Mouse (Mus musculus) liver, adult 2 months (tissue): ENCODE measurements at regions not wholly inside any gene's neighbourhood (a gene's known extent, or its start where the extent isn't known, plus 50 kb on each side); places are given as distances from the start of the nearest gene placed in this dataset.

Experiments
- DNase-seq: peaks from one replicate; pipeline ENCODE4 v3.0.0-alpha.2; 2011; ENCODE audit warnings: low read depth, low spot score; ENCODE audit errors: extremely low read depth
- H3K27ac ChIP-seq: fragments of 200-500 bp; replicated peaks from 2 replicates; pipeline ENCODE4 v1.5.1; 2012; ENCODE audit warnings: low read depth, mild to moderate bottlenecking, control low read depth, inconsistent platforms, low read length; ENCODE audit not compliant: insufficient read depth
- H3K27me3 ChIP-seq: fragments of 200-500 bp; 2 replicates; pipeline ENCODE4 v1.6.1; 2012; ENCODE audit warnings: mild to moderate bottlenecking, moderate library complexity, low read length, inconsistent platforms; ENCODE audit not compliant: control insufficient read depth, insufficient read depth
- H3K36me3 ChIP-seq: fragments of 200-500 bp; 2 replicates; pipeline ENCODE4 v1.6.1; 2012; ENCODE audit warnings: low read length, inconsistent platforms; ENCODE audit not compliant: control insufficient read depth, insufficient read depth
- H3K4me1 ChIP-seq: fragments of 200-500 bp; 2 replicates; pipeline ENCODE4 v1.6.1; 2011; ENCODE audit warnings: low read length; ENCODE audit not compliant: control insufficient read depth, insufficient read depth
- H3K4me3 ChIP-seq: fragments of 200-500 bp; 2 replicates; pipeline ENCODE4 v1.5.1; 2011; ENCODE audit warnings: low read depth, mild to moderate bottlenecking, control low read depth, low read length, moderate library complexity; ENCODE audit not compliant: insufficient read depth
- H3K79me2 ChIP-seq: fragments of 200-500 bp; 2 replicates; pipeline ENCODE4 v1.6.1; 2012; ENCODE audit warnings: inconsistent platforms, mild to moderate bottlenecking, low read length, moderate library complexity; ENCODE audit not compliant: control insufficient read depth, insufficient read depth
- H3K9ac ChIP-seq: fragments of 200-500 bp; 2 replicates; pipeline ENCODE4 v1.6.1; 2012; ENCODE audit warnings: low read depth, mild to moderate bottlenecking, control low read depth, inconsistent platforms, low read length
- CTCF ChIP-seq: fragments of 200-500 bp; IDR thresholded peaks from 2 replicates; pipeline ENCODE4 v1.5.1; 2011; ENCODE audit warnings: low read depth, low read length, control low read depth
- POLR2A ChIP-seq: fragments of 200-500 bp; IDR thresholded peaks from 2 replicates; pipeline ENCODE4 v1.6.1; 2011; ENCODE audit warnings: low read length, control low read depth; ENCODE audit not compliant: insufficient read depth; ENCODE audit errors: extremely low read depth
- WGBS: fragments of 180-500 bp; shearing (Covaris S2); methylation state at CpG from one replicate; pipeline ENCODE4 v1.1.7; 2018; 5-methylcytosine and 5-hydroxymethylcytosine counted together

DNA sequence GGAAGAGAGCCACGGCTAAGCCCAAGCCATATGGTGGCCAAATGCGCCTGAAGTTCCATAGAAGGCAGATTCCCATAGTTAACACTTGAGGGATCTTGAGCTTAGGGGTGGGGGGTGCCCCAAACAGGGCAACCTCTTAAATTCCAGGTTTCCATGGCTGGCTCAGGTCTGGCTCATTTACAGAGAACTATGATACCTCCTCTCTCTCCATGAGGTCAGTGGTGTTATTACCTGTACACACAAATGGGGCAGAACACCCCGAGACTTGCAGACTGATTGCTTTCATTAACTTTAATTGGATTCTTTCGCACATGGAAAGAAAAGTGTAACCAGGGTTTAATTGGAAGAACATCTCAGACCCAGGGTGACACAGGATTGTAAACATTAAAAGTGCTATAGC lies 177.1 kb upstream of the Klhl29 start:
- TF ChIP-seq CTCF: no peak
- TF ChIP-seq POLR2A: no peak

DNA sequence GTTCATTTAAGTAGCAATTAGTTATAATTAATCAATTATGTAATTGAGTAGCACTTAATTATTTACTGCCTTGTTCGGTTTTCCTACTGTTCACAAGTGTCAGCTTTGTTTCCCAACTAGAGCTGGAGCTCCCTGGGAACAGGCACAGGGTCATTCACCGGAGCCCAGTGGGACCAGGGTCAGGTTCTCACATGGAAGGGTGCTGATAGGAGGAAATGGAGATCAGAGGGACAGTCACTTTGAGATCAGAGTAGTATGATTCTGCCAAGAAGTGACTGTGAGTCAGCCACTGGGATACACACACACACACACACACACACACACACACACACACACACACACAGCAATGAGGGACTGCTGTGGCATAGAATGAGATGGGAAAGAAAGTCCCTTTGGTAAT lies 176.4 kb upstream of the Klhl29 start:
- no peak overlapping the region for H3K27ac ChIP-seq
- peak; percentile 1 for DNase-seq
- H3K9ac ChIP-seq: no peak overlapping the region
- H3K4me3 ChIP-seq: no peak overlapping the region
- no peaks in the 10 kb centered on the region for H3K36me3 ChIP-seq
- no peaks in the 10 kb centered on the region for H3K4me1 ChIP-seq
- H3K79me2 ChIP-seq: no peaks in the 10 kb centered on the region
- no peaks in the 10 kb centered on the region for H3K27me3 ChIP-seq
- 64% methylated on average over 2 of the region's 2 CpGs for WGBS
- no peak for TF ChIP-seq CTCF
- TF ChIP-seq POLR2A: no peak

More for the DNA sequence above, 177.1 kb upstream of the Klhl29 start:
- Histone ChIP-seq H3K36me3 (no peaks in the 10 kb centered on the region), H3K27me3 (no peaks in the 10 kb centered on the region), H3K27ac (no peak overlapping the region), H3K9ac (no peak overlapping the region), H3K79me2 (no peaks in the 10 kb centered on the region), H3K4me3 (no peak overlapping the region), H3K4me1 (no peaks in the 10 kb centered on the region)
- DNase-seq: no peak
- WGBS: 73% methylated on average over 4 of the region's 4 CpGs

DNA sequence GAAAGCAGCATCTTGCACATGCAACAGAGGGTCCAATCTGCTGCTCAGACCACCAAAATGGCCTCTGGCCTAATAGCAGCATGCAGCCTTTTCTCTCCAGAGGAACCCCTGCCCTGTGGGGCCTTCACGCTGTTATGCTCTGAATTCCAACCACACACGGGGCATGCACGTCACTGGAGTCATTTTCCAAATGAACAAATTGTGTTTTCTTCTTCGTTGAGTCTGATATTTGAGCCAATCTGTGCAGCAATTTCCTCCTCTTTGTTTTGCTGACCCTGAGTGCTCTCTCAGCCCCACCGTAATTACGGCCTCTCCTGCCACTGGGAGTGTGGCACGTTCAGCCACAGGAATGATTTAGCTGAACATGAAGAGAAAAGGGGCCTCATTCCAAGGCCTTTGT lies 174.3 kb upstream of the Klhl29 start:
- WGBS: 76% methylated on average over 7 of the region's 7 CpGs
- no peak overlapping the region for H3K4me3 ChIP-seq
- no peak overlapping the region for H3K27ac ChIP-seq
- DNase-seq: no peak
- no peak for TF ChIP-seq POLR2A
- TF ChIP-seq CTCF: no peak
- no peak overlapping the region for H3K9ac ChIP-seq
- H3K4me1 ChIP-seq: no peaks in the 10 kb centered on the region
- H3K36me3 ChIP-seq: no peaks in the 10 kb centered on the region
- H3K27me3 ChIP-seq: no peaks in the 10 kb centered on the region
- H3K79me2 ChIP-seq: no peaks in the 10 kb centered on the region

DNA sequence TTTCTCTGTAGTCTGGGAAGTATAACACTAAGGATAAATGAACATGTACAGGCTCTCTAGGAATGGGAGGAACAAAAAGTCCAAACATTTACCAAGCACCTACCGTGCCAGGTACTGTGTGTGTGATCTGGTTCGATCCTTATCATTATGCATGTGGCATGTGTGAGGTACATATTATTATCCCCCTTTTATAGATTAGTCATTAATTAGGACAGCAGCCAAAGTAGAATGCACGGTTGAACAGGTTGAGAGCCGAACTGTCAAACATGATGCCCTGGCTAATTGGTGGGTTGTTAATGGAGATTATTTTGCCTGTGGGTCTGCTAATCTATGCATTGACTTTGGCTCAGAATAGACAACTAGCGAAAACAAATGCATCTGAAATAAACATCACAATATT lies 172.2 kb upstream of the Klhl29 start:
- WGBS: 81% methylated on average over 5 of the region's 5 CpGs
- H3K4me3 ChIP-seq: no peak overlapping the region

DNA sequence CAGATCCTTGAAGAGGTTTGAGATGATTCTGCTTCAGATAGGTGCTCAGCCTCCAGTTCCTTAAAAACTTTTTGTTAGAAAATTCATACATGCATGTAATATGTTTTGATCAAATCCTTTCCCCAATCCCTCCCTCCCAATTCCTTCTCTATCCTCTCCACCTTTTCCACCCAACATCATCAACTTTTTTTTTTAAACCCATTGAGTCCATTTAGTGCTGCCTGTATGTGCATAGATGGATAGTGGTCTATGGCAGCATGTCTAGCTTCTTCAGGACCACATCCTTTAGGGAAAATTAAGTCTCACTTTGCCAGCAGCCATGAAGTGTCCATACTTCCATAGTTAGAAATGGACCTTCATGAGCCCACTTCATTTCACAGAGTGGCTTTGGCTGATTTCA lies 167.2 kb upstream of the Klhl29 start:
- DNase-seq: no peak
- no peaks in the 10 kb centered on the region for H3K4me1 ChIP-seq
- no peaks in the 10 kb centered on the region for H3K36me3 ChIP-seq
- H3K4me3 ChIP-seq: no peak overlapping the region
- no peak for TF ChIP-seq POLR2A
- TF ChIP-seq CTCF: no peak
- no peak overlapping the region for H3K27ac ChIP-seq
- H3K79me2 ChIP-seq: no peaks in the 10 kb centered on the region
- no peaks in the 10 kb centered on the region for H3K27me3 ChIP-seq
- H3K9ac ChIP-seq: no peak overlapping the region

More for the DNA sequence above, 172.2 kb upstream of the Klhl29 start:
- no peak overlapping the region for H3K9ac ChIP-seq
- H3K79me2 ChIP-seq: no peaks in the 10 kb centered on the region
- no peak for TF ChIP-seq CTCF
- TF ChIP-seq POLR2A: no peak
- H3K36me3 ChIP-seq: no peaks in the 10 kb centered on the region
- no peaks in the 10 kb centered on the region for H3K27me3 ChIP-seq
- no peaks in the 10 kb centered on the region for H3K4me1 ChIP-seq
- no peak for DNase-seq
- no peak overlapping the region for H3K27ac ChIP-seq

DNA sequence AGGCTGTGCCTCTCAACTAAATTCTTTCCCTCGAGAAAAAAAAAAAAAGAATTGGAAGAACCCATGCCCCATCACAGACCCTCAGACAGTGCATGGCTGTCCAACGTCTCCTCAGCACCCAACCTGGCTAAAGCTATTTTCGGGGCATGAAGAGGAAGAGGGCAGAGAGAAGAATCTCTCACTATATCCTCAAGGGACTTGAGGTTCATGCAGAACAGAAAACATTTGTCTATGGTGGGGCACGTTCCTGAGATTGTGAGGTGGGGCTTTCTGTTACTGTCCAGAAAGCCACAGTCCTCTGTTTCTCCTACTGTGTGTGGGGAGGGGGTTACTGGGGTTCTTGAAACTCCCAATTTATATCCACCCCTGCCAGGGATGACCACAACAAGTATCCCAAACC lies 120.8 kb upstream of the Klhl29 start:
- no peaks in the 10 kb centered on the region for H3K36me3 ChIP-seq
- no peaks in the 10 kb centered on the region for H3K27me3 ChIP-seq
- H3K4me1 ChIP-seq: no peaks in the 10 kb centered on the region
- H3K79me2 ChIP-seq: no peaks in the 10 kb centered on the region
- no peak overlapping the region for H3K4me3 ChIP-seq
- H3K9ac ChIP-seq: no peak overlapping the region
- no peak for DNase-seq
- no peak overlapping the region for H3K27ac ChIP-seq
- WGBS: 65% methylated on average over 4 of the region's 4 CpGs
- TF ChIP-seq POLR2A: no peak
- no peak for TF ChIP-seq CTCF
